Mouse (Mus musculus) hindbrain, postnatal 0 days (tissue): Measurements from ENCODE around the gene Map1s. TPM values are rescaled to one million over a fixed set of nuclear protein-coding genes. Genes with fewer than 3 reads are reported as not detected.

Experiments used
- ATAC-seq: fragments of 200-750 bp; cut with Nextera tagmentation; 2 replicates; pipeline ENCODE4 v1.8.0; 2017; ENCODE audit warnings: mild to moderate bottlenecking, moderate TSS enrichment, moderate library complexity
- DNase-seq: peaks from one replicate; pipeline ENCODE4 v3.0.0-alpha.2; 2015; ENCODE audit warnings: low spot score
- H3K27ac ChIP-seq: fragments of 300-500 bp; sonication (generic); 2 replicates; pipeline ENCODE4 v1.5.1; 2014; ENCODE audit warnings: mild to moderate bottlenecking
- H3K27me3 ChIP-seq: fragments of 300-500 bp; sonication (generic); 2 replicates; pipeline ENCODE4 v1.6.1; 2014; ENCODE audit warnings: low read length, mixed read lengths; ENCODE audit not compliant: insufficient read depth
- H3K36me3 ChIP-seq: fragments of 300-500 bp; sonication (generic); 2 replicates; pipeline ENCODE4 v1.6.1; 2014; ENCODE audit warnings: low read length, mixed read lengths; ENCODE audit not compliant: insufficient read depth
- H3K4me1 ChIP-seq: fragments of 300-500 bp; sonication (generic); 2 replicates; pipeline ENCODE4 v1.6.1; 2014; ENCODE audit warnings: antibody characterized with exemption, low read length, mixed read lengths; ENCODE audit not compliant: insufficient read depth
- H3K4me2 ChIP-seq: fragments of 300-500 bp; sonication (generic); 2 replicates; pipeline ENCODE4 v1.6.1; 2014; ENCODE audit warnings: low read depth, mild to moderate bottlenecking, low read length, moderate library complexity, mixed read lengths
- H3K4me3 ChIP-seq: fragments of 300-500 bp; sonication (generic); 2 replicates; pipeline ENCODE4 v1.5.1; 2014; ENCODE audit warnings: low read length
- H3K9ac ChIP-seq: fragments of 300-500 bp; sonication (generic); replicated peaks from 2 replicates; pipeline ENCODE4 v1.6.1; 2014; ENCODE audit warnings: mild to moderate bottlenecking, low read length, moderate library complexity, mixed read lengths
- H3K9me3 ChIP-seq: fragments of 300-500 bp; sonication (generic); 2 replicates; pipeline ENCODE4 v1.6.1; 2016; ENCODE audit warnings: low read length, mixed read lengths
- CTCF ChIP-seq: IDR thresholded peaks from 2 replicates; pipeline ENCODE4 v1.5.1; 2016; ENCODE audit warnings: antibody characterized with exemption, control low read depth, low read depth
- WGBS: fragments of 180-500 bp; shearing (Covaris S2); extraction: QIAGEN DNeasy Blood & Tissue Kit; methylation state at CpG from one replicate; pipeline ENCODE4 v1.1.7; 2014; 5-methylcytosine and 5-hydroxymethylcytosine counted together
- polyA plus RNA-seq: library from polyadenylated mRNA; unstranded; fragments of >200 nt; fragmentation: Nextera tagmentation; extraction: Ambion mirVana; gene quantifications from 2 replicates; pipeline ENCODE4 v1.2.1, GENCODE M21; 2015
- total RNA-seq: library from RNA; depleted of rRNA; stranded (reverse); fragments of >200 nt; gene quantifications from 2 replicates; pipeline ENCODE4 v1.2.3, GENCODE M21; 2014

Map1s gene
- total and polyA plus RNA-seq, 2 experiments from 2014 or later = 54.4 to 98.6 TPM

DNA sequence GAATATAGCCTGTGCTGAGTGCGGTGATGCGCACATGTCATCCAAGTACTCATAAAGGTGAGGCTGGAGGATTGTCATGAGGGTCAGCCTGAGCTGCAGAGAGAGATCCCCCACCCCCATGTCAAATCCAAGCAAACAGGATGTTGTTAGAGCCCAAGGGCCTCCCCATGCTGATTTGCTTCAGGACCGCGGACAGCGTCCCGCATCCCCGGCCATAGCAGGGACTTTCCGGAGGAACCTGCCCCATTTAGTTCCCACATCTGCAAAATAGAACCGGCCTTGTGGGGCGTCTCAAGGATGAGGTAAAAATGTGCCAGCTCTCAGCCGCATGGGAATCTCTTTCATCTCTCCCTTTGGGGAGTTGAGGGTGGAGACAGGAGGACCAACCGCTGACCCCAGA is 20.1 kb upstream of the Map1s start:
- Histone ChIP-seq H3K4me3 (no peak overlapping the region), H3K27me3 (no peaks in the 10 kb centered on the region), H3K36me3 (no peaks in the 10 kb centered on the region), H3K9ac (no peak overlapping the region), H3K27ac (no peak overlapping the region), H3K4me1 (no peaks in the 10 kb centered on the region), H3K9me3 (no peaks in the 10 kb centered on the region), H3K4me2 (no peak overlapping the region)
- ATAC-seq = no peak
- DNase-seq = no peak
- no peak for TF ChIP-seq CTCF
- 20% methylated on average over 12 of the region's 12 CpGs for WGBS

- Histone ChIP-seq H3K9ac (no peak overlapping the region), H3K27me3 (peaks cover 17% of the 10 kb centered on the region; the same call in 1 of the 2 replicates), H3K36me3 (no peaks in the 10 kb centered on the region), H3K9me3 (no peaks in the 10 kb centered on the region), H3K4me1 (no peaks in the 10 kb centered on the region), H3K4me3 (0 out of 2 replicates have a peak overlapping the region, but pooled peaks have one; percentile 2), H3K4me2 (peak overlapping the region; percentile 23; the same call in 1 of the 2 replicates), H3K27ac (no peak overlapping the region)
- DNase-seq (no peak), ATAC-seq (no peak)
- 6% methylated on average over 18 of the region's 18 CpGs for WGBS
- no peak for TF ChIP-seq CTCF
These were observed 18.1 kb upstream of the Map1s start for GRCm38 (mm10) chr8:70887669-70888068.

- DNase-seq (no peak), ATAC-seq (no peak)
- Histone ChIP-seq H3K4me3 (no peak overlapping the region), H3K27me3 (peaks cover 24% of the 10 kb centered on the region), H3K9ac (no peak overlapping the region), H3K27ac (no peak overlapping the region), H3K4me2 (no peak overlapping the region), H3K36me3 (peaks cover 18% of the 10 kb centered on the region), H3K4me1 (no peaks in the 10 kb centered on the region), H3K9me3 (no peaks in the 10 kb centered on the region)
- no peak for TF ChIP-seq CTCF
- WGBS = 93% methylated on average over 5 of the region's 5 CpGs
These were observed 15.1 kb upstream of the Map1s start for GRCm38 (mm10) chr8:70890656-70891055.

DNA sequence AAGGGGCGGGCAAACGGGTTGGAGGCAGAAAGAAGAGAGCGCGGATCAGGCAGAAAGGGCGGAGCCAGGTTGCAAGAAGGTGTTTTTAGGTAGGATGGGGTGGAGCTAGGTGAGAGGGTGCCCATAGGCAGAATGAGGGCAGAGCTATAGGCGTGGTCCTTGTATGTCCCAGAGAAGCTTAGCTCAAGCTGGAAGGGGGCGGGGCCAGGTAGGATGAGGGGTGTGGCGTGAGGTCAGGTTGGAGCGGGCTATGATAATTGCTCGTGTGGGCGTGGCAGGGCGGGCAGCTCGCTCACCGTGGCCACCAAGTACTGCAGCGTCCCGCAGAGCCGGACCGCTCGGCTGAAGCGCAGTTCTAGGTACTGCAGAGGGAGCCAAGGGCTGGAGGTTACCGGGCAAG is 14.4 kb upstream of the Map1s start:
- peaks cover 24% of the 10 kb centered on the region for H3K27me3 ChIP-seq
- peaks cover 18% of the 10 kb centered on the region for H3K36me3 ChIP-seq
- H3K4me2 ChIP-seq = no peak overlapping the region
- no peak overlapping the region for H3K4me3 ChIP-seq
- TF ChIP-seq CTCF = no peak
- no peak for ATAC-seq
- peaks cover 3% of the 10 kb centered on the region; the same call in 1 of the 2 replicates for H3K4me1 ChIP-seq
- 18% methylated on average over 21 of the region's 21 CpGs for WGBS
- no peak for DNase-seq
- H3K27ac ChIP-seq = no peak overlapping the region
- H3K9me3 ChIP-seq = no peaks in the 10 kb centered on the region
- H3K9ac ChIP-seq = no peak overlapping the region

- Histone ChIP-seq H3K36me3 (peaks cover 18% of the 10 kb centered on the region), H3K9me3 (no peaks in the 10 kb centered on the region), H3K27me3 (peaks cover 24% of the 10 kb centered on the region), H3K4me3 (peak within 1 kb of the TSS; percentile 16; the same call in 1 of the 2 replicates), H3K4me1 (peaks cover 5% of the 10 kb centered on the region; the same call in 1 of the 2 replicates), H3K27ac (no peak within 1 kb of the TSS), H3K4me2 (peak within 1 kb of the TSS; percentile 44), H3K9ac (no peak within 1 kb of the TSS)
- DNase-seq (no peak), ATAC-seq (no peak)
- no peak for TF ChIP-seq CTCF
- 7% methylated on average over 80 of the region's 80 CpGs for WGBS
These were observed 13.5 kb upstream of the Map1s start, which contains the start of gene Slc5a5 for GRCm38 (mm10) chr8:70892022-70892895. TSS of gene Slc5a5 (minus strand) at chr8:70892757.

- H3K36me3 ChIP-seq = peaks cover 18% of the 10 kb centered on the region
- peaks cover 5% of the 10 kb centered on the region; the same call in 1 of the 2 replicates for H3K4me1 ChIP-seq
- WGBS = 40% methylated on average over 20 of the region's 20 CpGs
- H3K4me2 ChIP-seq = peak overlapping the region; percentile 44; the same call in 1 of the 2 replicates
- no peak overlapping the region for H3K9ac ChIP-seq
- DNase-seq (no peak), ATAC-seq (no peak)
- no peaks in the 10 kb centered on the region for H3K9me3 ChIP-seq
- no peak for TF ChIP-seq CTCF
- 0 out of 2 replicates have a peak overlapping the region, but pooled peaks have one; percentile 16 for H3K4me3 ChIP-seq
- no peak overlapping the region for H3K27ac ChIP-seq
- peaks cover 24% of the 10 kb centered on the region for H3K27me3 ChIP-seq
These were observed 12.7 kb upstream of the Map1s start for GRCm38 (mm10) chr8:70892896-70893655.
